Mouse (Mus musculus) liver, adult 10 weeks (tissue): Measurements from ENCODE around the gene Fbxl21. TPM values are rescaled to one million over a fixed set of nuclear protein-coding genes. Genes with fewer than 3 reads are reported as not detected.

Source experiments
- polyA plus RNA-seq: library from polyadenylated mRNA; stranded (reverse); fragments of 350-450 nt; fragmentation: Illumina TruSeq; extraction: RNeasy Lipid Tissue Mini Kit (QIAGEN cat#74804); gene quantifications from one replicate; pipeline ENCODE4 v1.2.3, GENCODE M21; 2014; ENCODE audit warnings: low read depth, low replicate concordance

Fbxl21 gene
- 3.0 TPM for polyA plus RNA-seq

DNA sequence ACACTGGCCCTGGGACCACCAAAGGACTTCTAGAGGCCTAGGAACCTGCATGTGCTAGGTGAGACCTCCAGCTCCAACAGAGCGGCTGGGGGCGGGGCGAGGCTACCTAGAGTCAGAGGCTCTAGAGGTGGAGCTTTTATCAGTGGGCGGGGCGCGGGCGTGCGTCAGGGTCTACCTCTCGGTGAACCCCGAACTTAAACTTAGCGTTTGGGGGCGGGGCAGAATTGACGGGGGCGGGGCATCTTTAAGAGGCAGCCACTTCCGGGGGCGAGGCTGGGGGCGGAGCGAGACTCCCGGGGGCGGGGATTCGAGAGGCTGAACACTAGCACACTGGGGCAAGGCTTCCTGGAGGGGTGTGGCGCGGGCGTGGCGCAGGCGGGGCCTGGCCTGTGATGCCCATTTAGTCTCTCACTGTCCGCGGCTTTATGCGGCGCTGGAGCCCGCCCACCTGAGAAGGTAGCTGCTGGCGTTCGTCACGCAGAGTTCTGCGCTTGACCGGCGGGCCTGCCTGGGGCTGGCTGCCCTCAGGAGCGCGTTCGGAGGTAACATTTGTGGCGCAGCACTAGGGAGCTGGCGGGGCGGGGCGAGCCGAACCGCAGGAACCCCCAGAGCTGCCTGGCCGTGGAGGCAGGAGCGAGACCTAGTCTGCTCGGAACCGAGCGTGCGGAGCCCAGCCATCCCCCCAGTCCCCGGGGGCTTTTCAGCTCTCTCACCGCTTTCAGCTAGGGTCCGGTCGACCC is at the start of gene Fbxl21:
TSS of gene Fbxl21 (plus strand) at position 392 of the 740 bp plus-strand sequence.

DNA sequence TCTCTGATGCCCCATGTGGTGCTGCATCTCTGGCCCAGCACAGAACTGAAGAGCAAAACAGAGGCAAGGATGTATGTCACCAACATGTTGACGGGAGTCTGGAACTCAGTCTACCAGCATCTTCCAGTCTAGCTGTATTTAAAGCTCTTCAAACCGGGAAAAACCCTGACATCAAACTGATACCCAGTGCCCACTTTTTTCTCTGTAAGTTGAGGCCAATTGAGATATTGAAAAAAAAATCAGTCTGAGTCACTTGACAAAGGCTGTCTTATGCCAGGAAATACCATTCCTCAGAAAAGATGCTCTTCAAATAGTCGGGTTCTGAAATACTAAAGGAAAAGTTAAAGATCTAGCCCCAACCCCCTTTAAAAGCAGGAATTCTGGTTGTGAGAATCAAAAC is 40.1 kb upstream of the Fbxl21 start, which contains the start of gene Il9:
TSS of gene Il9 (minus strand) at position 101 of the 400 bp plus-strand sequence.

DNA sequence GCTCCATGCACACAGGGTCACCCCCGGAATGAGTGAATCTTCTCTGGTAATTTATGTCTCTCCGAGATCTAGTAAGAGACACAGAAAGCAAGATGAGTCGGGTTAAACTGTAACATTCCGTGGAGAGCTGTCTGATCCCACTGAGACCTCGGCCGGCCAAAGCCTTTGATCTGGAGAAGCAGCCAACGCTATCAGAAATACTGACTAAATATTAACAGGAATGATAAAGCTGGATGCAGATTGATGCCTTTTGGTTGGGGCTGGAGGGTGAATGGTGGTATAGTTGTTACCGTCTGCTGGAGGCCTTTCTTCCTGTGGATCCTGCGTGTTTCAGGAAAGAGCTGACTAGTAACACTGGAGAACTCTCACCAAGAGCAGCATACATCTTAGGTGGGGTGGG is 26.1 kb downstream of the Fbxl21 start, which contains the start of gene Lect2:
TSS of gene Lect2 (minus strand) at position 102 of the 400 bp plus-strand sequence.

Other genes starting within 250 kb of the Fbxl21 start
- gene Cxcl14, start 225.9 kb upstream of the Fbxl21 start, polyA plus RNA-seq: 0.53 TPM
- gene Gm3045, start 95.9 kb upstream of the Fbxl21 start, polyA plus RNA-seq: not detected
- 3.2 TPM for gene Slc25a48, start 84.1 kb upstream of the Fbxl21 start, polyA plus RNA-seq
- not detected for gene Il9, start 40.2 kb upstream of the Fbxl21 start, polyA plus RNA-seq
- gene Lect2, start 26.0 kb downstream of the Fbxl21 start, polyA plus RNA-seq: 320 TPM
- gene Tgfbi, start 87.1 kb downstream of the Fbxl21 start, polyA plus RNA-seq: 10.5 TPM
- gene Smad5, start 180.5 kb downstream of the Fbxl21 start, polyA plus RNA-seq: 13.3 TPM
- gene Gm45623, start 231.4 kb downstream of the Fbxl21 start, polyA plus RNA-seq: not detected